Mouse (Mus musculus) heart, embryonic 14.5 days (tissue): ENCODE measurements around the gene Bloc1s5. TPM values are rescaled to one million over a fixed set of nuclear protein-coding genes. Genes with fewer than 3 reads are reported as not detected.

Experiments used
- ATAC-seq: fragments of 200-750 bp; cut with Nextera tagmentation; 2 replicates; pipeline ENCODE4 v1.8.0; 2017; ENCODE audit warnings: low read depth, moderate TSS enrichment; ENCODE audit not compliant: insufficient number of reproducible peaks, insufficient read depth, low FRiP score
- H3K27ac ChIP-seq, 2 experiments: fragments of 200-500 bp in 1 of 2; fragments of 300-500 bp in 1 of 2; sonication (generic) in 1 of 2; replicated peaks in 1 of 2; 2 replicates each; pipeline ENCODE4 v1.5.1; 2012 to 2014; ENCODE audit warnings: low read depth in 2 of 2, low read length in 2 of 2, control low read depth in 1 of 2, mild to moderate bottlenecking in 1 of 2, mixed read lengths in 1 of 2; ENCODE audit not compliant: control insufficient read depth in 1 of 2, insufficient read depth in 1 of 2
- H3K27me3 ChIP-seq: fragments of 300-500 bp; sonication (generic); 2 replicates; pipeline ENCODE4 v1.6.1; 2014; ENCODE audit warnings: mild to moderate bottlenecking, low read length, control low read depth; ENCODE audit not compliant: control insufficient read depth, insufficient read depth
- H3K36me3 ChIP-seq: fragments of 300-500 bp; sonication (generic); 2 replicates; pipeline ENCODE4 v1.6.1; 2014; ENCODE audit warnings: mild to moderate bottlenecking, control low read depth, low read length, mixed read lengths; ENCODE audit not compliant: control insufficient read depth, insufficient read depth
- H3K4me1 ChIP-seq, 2 experiments: fragments of 200-500 bp in 1 of 2; fragments of 300-500 bp in 1 of 2; sonication (generic) in 1 of 2; 2 replicates each; pipeline ENCODE4 v1.6.1; 2012 to 2014; ENCODE audit warnings: low read length in 2 of 2, control low read depth in 1 of 2, mixed read lengths in 1 of 2; ENCODE audit not compliant: control insufficient read depth in 2 of 2, insufficient read depth in 2 of 2
- H3K4me2 ChIP-seq: fragments of 300-500 bp; sonication (generic); 2 replicates; pipeline ENCODE4 v1.6.1; 2014; ENCODE audit warnings: mild to moderate bottlenecking, low read length
- H3K4me3 ChIP-seq, 2 experiments: fragments of 200-500 bp in 1 of 2; fragments of 300-500 bp in 1 of 2; sonication (generic) in 1 of 2; 2 replicates each; pipeline ENCODE4 v1.5.1; 2012 to 2014; ENCODE audit warnings: low read length in 2 of 2, mild to moderate bottlenecking in 2 of 2, control low read depth in 1 of 2, low read depth in 1 of 2, moderate library complexity in 1 of 2; ENCODE audit not compliant: control insufficient read depth in 1 of 2, insufficient read depth in 1 of 2
- H3K9ac ChIP-seq: fragments of 300-500 bp; sonication (generic); 2 replicates; pipeline ENCODE4 v1.6.1; 2014; ENCODE audit warnings: mild to moderate bottlenecking, low read length
- H3K9me3 ChIP-seq: fragments of 300-500 bp; sonication (generic); 2 replicates; pipeline ENCODE4 v1.6.1; 2016; ENCODE audit warnings: low read length, control low read depth; ENCODE audit not compliant: control insufficient read depth
- WGBS: fragments of 180-500 bp; shearing (Covaris S2); extraction: QIAGEN DNeasy Blood & Tissue Kit; methylation state at CpG from one replicate; pipeline ENCODE4 v1.1.7; 2014; 5-methylcytosine and 5-hydroxymethylcytosine counted together
- polyA plus RNA-seq: library from polyadenylated mRNA; unstranded; fragments of >200 nt; fragmentation: Nextera tagmentation; extraction: Ambion mirVana; gene quantifications from 2 replicates; pipeline ENCODE4 v1.2.1, GENCODE M21; 2014

Bloc1s5 gene
- polyA plus RNA-seq, 1 experiment from 2014 or later = 17.4 TPM

GRCm38 (mm10) chr13:38596461-38596860 lies 38.4 kb downstream of the Bloc1s5 start:
- no peak for ATAC-seq
- 0 out of 2 replicates have a peak, but pooled peaks cover 8% of the 10 kb centered on the region for H3K36me3 ChIP-seq
- no peaks in the 10 kb centered on the region for H3K27me3 ChIP-seq
- no peak overlapping the region for H3K4me2 ChIP-seq
- no peak overlapping the region for H3K9ac ChIP-seq
- H3K4me3 ChIP-seq = no peak overlapping the region
- peaks cover 5 to 22% of the 10 kb centered on the region in 2 experiments; a peak in 3 of 4 replicates for H3K4me1 ChIP-seq
- WGBS = 83% methylated on average over 4 of the region's 4 CpGs
- H3K27ac ChIP-seq = no peak overlapping the region
- no peaks in the 10 kb centered on the region for H3K9me3 ChIP-seq

- Histone ChIP-seq H3K27me3 (no peaks in the 10 kb centered on the region), H3K4me1 (peaks cover 10 to 20% of the 10 kb centered on the region in 2 experiments), H3K4me2 (0 out of 2 replicates have a peak overlapping the region, but pooled peaks have one; percentile 27), H3K36me3 (no peaks in the 10 kb centered on the region), H3K4me3 (no peak overlapping the region), H3K27ac (peak overlapping the region; percentile 50 to 56), H3K9ac (no peak overlapping the region), H3K9me3 (no peaks in the 10 kb centered on the region)
- 23% methylated on average over 6 of the region's 6 CpGs for WGBS
- ATAC-seq = peak; percentile 70
These were observed 41.8 kb downstream of the Bloc1s5 start for GRCm38 (mm10) chr13:38593114-38593513.

GRCm38 (mm10) chr13:38587350-38587749 lies 47.6 kb downstream of the Bloc1s5 start:
- 88% methylated on average over 5 of the region's 5 CpGs for WGBS

GRCm38 (mm10) chr13:38586451-38586850 lies 48.5 kb downstream of the Bloc1s5 start:
- Histone ChIP-seq H3K4me2 (no peak overlapping the region), H3K9ac (no peak overlapping the region), H3K36me3 (no peaks in the 10 kb centered on the region), H3K27ac (no peak overlapping the region), H3K9me3 (no peaks in the 10 kb centered on the region), H3K4me1 (peaks cover 10% of the 10 kb centered on the region in 2 experiments; a peak in 3 of 4 replicates), H3K4me3 (no peak overlapping the region), H3K27me3 (no peaks in the 10 kb centered on the region)
- no peak for ATAC-seq
- 91% methylated on average over 4 of the region's 4 CpGs for WGBS

More at GRCm38 (mm10) chr13:38587350-38587749, 47.6 kb downstream of the Bloc1s5 start:
- Histone ChIP-seq H3K4me1 (peaks cover 7 to 9% of the 10 kb centered on the region in 2 experiments), H3K4me3 (no peak overlapping the region), H3K4me2 (no peak overlapping the region), H3K9me3 (no peaks in the 10 kb centered on the region), H3K9ac (no peak overlapping the region), H3K27ac (no peak overlapping the region), H3K27me3 (no peaks in the 10 kb centered on the region), H3K36me3 (no peaks in the 10 kb centered on the region)
- no peak for ATAC-seq

- peak overlapping the region; percentile 21 to 46 for H3K27ac ChIP-seq
- H3K4me3 ChIP-seq = no peak overlapping the region
- H3K9me3 ChIP-seq = no peaks in the 10 kb centered on the region; the same call in 1 of the 2 replicates
- H3K4me1 ChIP-seq = peaks cover 11 to 15% of the 10 kb centered on the region in 2 experiments; a peak in 3 of 4 replicates
- no peak overlapping the region for H3K4me2 ChIP-seq
- no peaks in the 10 kb centered on the region for H3K36me3 ChIP-seq
- no peaks in the 10 kb centered on the region for H3K27me3 ChIP-seq
- 63% methylated on average over 3 of the region's 3 CpGs for WGBS
- ATAC-seq = peak; percentile 33; the same call in 1 of the 2 replicates
- no peak overlapping the region for H3K9ac ChIP-seq
These were observed 52.1 kb downstream of the Bloc1s5 start for GRCm38 (mm10) chr13:38582768-38583167.

GRCm38 (mm10) chr13:38580601-38581457 lies 54.1 kb downstream of the Bloc1s5 start:
- WGBS = 38% methylated on average over 11 of the region's 11 CpGs
- Histone ChIP-seq H3K4me2 (peak overlapping the region; percentile 56), H3K9ac (no peak overlapping the region), H3K27me3 (no peaks in the 10 kb centered on the region), H3K4me1 (peaks cover 11 to 15% of the 10 kb centered on the region in 2 experiments; a peak in 3 of 4 replicates), H3K4me3 (peak overlapping the region; percentile 30 to 33), H3K36me3 (no peaks in the 10 kb centered on the region), H3K27ac (peak overlapping the region in 1 of 2 experiments; percentile 68; a peak in 3 of 4 replicates), H3K9me3 (no peaks in the 10 kb centered on the region; the same call in 1 of the 2 replicates)
- peak; percentile 69 for ATAC-seq

- ATAC-seq = peak; percentile 69
- Histone ChIP-seq H3K9ac (no peak overlapping the region), H3K4me2 (peak overlapping the region; percentile 56)
These were observed 54.8 kb downstream of the Bloc1s5 start for GRCm38 (mm10) chr13:38579971-38580600.

More at GRCm38 (mm10) chr13:38579971-38580600, 54.8 kb downstream of the Bloc1s5 start:
- 12% methylated on average over 25 of the region's 25 CpGs for WGBS
- Histone ChIP-seq H3K27ac (peak overlapping the region; percentile 57 to 68), H3K27me3 (no peaks in the 10 kb centered on the region), H3K9me3 (no peaks in the 10 kb centered on the region; the same call in 1 of the 2 replicates), H3K36me3 (no peaks in the 10 kb centered on the region), H3K4me1 (peaks cover 9 to 15% of the 10 kb centered on the region in 2 experiments; a peak in 3 of 4 replicates), H3K4me3 (peak overlapping the region; percentile 30 to 33)
